Comparison of ENCODE assay signal across 23 mouse cellular contexts in the genomic region with DNA sequence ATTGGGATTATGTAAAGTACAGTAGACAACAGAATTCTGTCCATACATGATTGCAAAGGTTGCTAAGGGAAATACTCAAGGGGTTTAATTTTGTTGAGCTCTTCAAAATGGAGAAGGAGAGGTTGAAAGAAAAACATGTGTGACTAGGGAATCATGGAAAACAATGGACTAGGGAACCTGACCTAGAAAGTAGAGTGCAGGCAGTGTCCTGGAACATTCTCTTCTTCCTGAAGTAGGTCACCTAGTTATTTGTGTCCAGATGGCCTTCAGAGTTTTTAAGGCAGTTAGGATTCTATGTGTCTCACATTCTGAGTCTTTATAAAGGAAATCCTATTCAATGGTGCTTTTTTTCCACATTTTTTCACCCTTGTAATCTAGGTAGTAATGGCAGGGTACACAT.
"Had no signal": no experiment of that assay in that cellular context is flagged by ENCODE, and none has a peak within 500 bp of the region (broad histone marks: within the 10 kb centered on the region; RNA-seq: fewer than 3 reads in every experiment).

No protein-coding gene starts in this region.

- H3K9me3 ChIP-seq: heart, embryonic 13.5 days; heart, embryonic 15.5 days; hindbrain, embryonic 12.5 days; intestine, embryonic 15.5 days; limb, embryonic 13.5 days; limb, embryonic 15.5 days; liver, embryonic 12.5 days had no signal

- H3K27ac ChIP-seq: heart, adult 2 months; heart, embryonic 13.5 days; heart, embryonic 15.5 days; hindbrain, embryonic 12.5 days; hindbrain, embryonic 14.5 days; intestine, embryonic 15.5 days; kidney, postnatal 0 days; limb, embryonic 13.5 days; limb, embryonic 15.5 days; liver, embryonic 12.5 days; liver, embryonic 14.5 days had no signal

- DNase-seq: gastrocnemius, postnatal 14 days; gastrocnemius, postnatal 36 days; heart, adult 11 months; heart, adult 2 months; heart, postnatal 14 days; heart, postnatal 36 days; kidney, adult 18-20 months; kidney, adult 8-10 months; kidney, postnatal 14 days; kidney, postnatal 36 days; layer of hippocampus, adult 9-11 months; layer of hippocampus, postnatal 36 days; left cerebral cortex, postnatal 4 days had no signal

- H3K4me1 ChIP-seq: heart, embryonic 13.5 days; heart, embryonic 15.5 days; hindbrain, embryonic 12.5 days; intestine, embryonic 15.5 days; limb, embryonic 13.5 days; limb, embryonic 15.5 days; liver, embryonic 12.5 days had no signal

- H3K36me3 ChIP-seq: heart, embryonic 13.5 days; heart, embryonic 15.5 days; hindbrain, embryonic 12.5 days; intestine, embryonic 15.5 days; limb, embryonic 13.5 days; limb, embryonic 15.5 days; liver, embryonic 12.5 days had no signal

- H3K27me3 ChIP-seq: heart, embryonic 13.5 days; heart, embryonic 15.5 days; hindbrain, embryonic 12.5 days; intestine, embryonic 15.5 days; limb, embryonic 13.5 days; limb, embryonic 15.5 days; liver, embryonic 12.5 days had no signal

- H3K4me3 ChIP-seq: heart, adult 2 months; heart, embryonic 13.5 days; heart, embryonic 15.5 days; hindbrain, embryonic 12.5 days; intestine, embryonic 15.5 days; limb, embryonic 13.5 days; limb, embryonic 15.5 days; liver, embryonic 12.5 days had no signal
